Mouse (Mus musculus) adrenal gland (tissue): ENCODE measurements at regions not wholly inside any gene's neighbourhood (a gene's known extent, or its start where the extent isn't known, plus 50 kb on each side); places are given as distances from the start of the nearest gene placed in this dataset.

Source experiments
- intact Hi-C: fragments of 180-260 bp; cut with DNase I; formaldehyde crosslinking; loops from one replicate; pipeline ENCODE4 v1.15.1; 2025

GRCm38 (mm10) chr9:67117639-67118038 is 68.4 kb upstream of the Tpm1 start:
- intact Hi-C loops: no loop called here

GRCm38 (mm10) chr9:67115991-67116390 is 66.8 kb upstream of the Tpm1 start:
- intact Hi-C loops: no loop called here

- intact Hi-C loops: no loop called here
Measured at GRCm38 (mm10) chr9:67114099-67114498, 64.9 kb upstream of the Tpm1 start.

- intact Hi-C loops: no loop called here
Measured at GRCm38 (mm10) chr9:67111836-67112584, 62.8 kb upstream of the Tpm1 start.

GRCm38 (mm10) chr9:67107938-67108337 is 58.7 kb upstream of the Tpm1 start:
- intact Hi-C loops: no loop called here

- intact Hi-C loops: no loop called here
Measured at GRCm38 (mm10) chr9:67105867-67106266, 56.7 kb upstream of the Tpm1 start.

GRCm38 (mm10) chr9:67105216-67105615 is 56.0 kb upstream of the Tpm1 start:
- intact Hi-C loops: no loop called here

- intact Hi-C loops: no loop called here
Measured at GRCm38 (mm10) chr9:67104616-67105015, 55.4 kb upstream of the Tpm1 start.

GRCm38 (mm10) chr9:67102578-67102977 is 53.4 kb upstream of the Tpm1 start:
- intact Hi-C loops: no loop called here

- intact Hi-C loops: no loop called here
Measured at GRCm38 (mm10) chr9:67099471-67099870, 50.3 kb upstream of the Tpm1 start.
